ENCODE assay signal across 29 mouse cellular contexts in the genomic region with DNA sequence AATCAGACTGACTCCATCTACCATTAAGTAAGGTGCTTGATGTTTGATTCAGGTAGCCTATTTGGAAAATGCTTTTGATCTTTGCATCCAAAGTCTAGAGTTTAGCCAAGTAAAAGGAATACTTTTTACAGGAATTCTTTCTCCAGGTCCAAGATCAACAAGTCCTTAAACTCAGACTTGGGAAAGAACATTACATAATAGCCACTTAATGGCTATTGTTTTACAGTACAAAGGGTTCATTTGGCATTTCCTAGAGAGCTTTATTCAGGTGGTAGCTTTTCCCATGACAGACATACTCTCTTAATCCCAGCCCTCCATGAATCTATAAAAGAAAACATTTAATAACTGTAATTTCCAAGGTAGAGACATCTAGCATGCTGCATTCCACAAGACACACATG.
DNase-seq lines count a peak whose midpoint lies in the region; ATAC-seq and TF ChIP-seq lines count a peak whose summit lies in the region.
"Had no signal": no experiment of that assay in that cellular context is flagged by ENCODE, and none has a peak within 500 bp of the region (broad histone marks: within the 10 kb centered on the region; RNA-seq: fewer than 3 reads in every experiment).

No protein-coding gene starts in this region.

- no peaks in the 10 kb centered on the region for H3K9me3 ChIP-seq in heart, embryonic 15.5 days (replicated peaks)
- H3K9me3 ChIP-seq in liver, postnatal 0 days (ENCODE audit: low read length), result no peaks in the 10 kb centered on the region
- H3K9me3 ChIP-seq: embryonic facial prominence, embryonic 10.5 days; embryonic facial prominence, embryonic 15.5 days; forebrain, embryonic 13.5 days; heart, embryonic 13.5 days; liver, embryonic 13.5 days; megakaryocyte, embryonic 14.5 days; neural tube, embryonic 12.5 days had no signal

- no peak for TF ChIP-seq EP300 in liver, postnatal 0 days (IDR thresholded peaks at IDR 0.05; ENCODE audit: low read depth)

- TF ChIP-seq CTCF in liver, adult 2 months (IDR thresholded peaks at IDR 0.05; ENCODE audit: low read depth, low read length), result no peak
- TF ChIP-seq CTCF in liver, postnatal 0 days (IDR thresholded peaks at IDR 0.05; ENCODE audit: low read depth), result no peak

- H3K36me3 ChIP-seq in heart, embryonic 15.5 days, result no peaks in the 10 kb centered on the region
- H3K36me3 ChIP-seq in liver, adult 2 months (ENCODE audit: control insufficient read depth, insufficient read depth, low read length), result no peaks in the 10 kb centered on the region
- H3K36me3 ChIP-seq in liver, postnatal 0 days (replicated peaks; ENCODE audit: insufficient read depth, low read length), result no peaks in the 10 kb centered on the region
- H3K36me3 ChIP-seq in myocyte (ENCODE audit: control insufficient read depth, insufficient read depth), result no peaks in the 10 kb centered on the region
- H3K36me3 ChIP-seq: embryonic facial prominence, embryonic 10.5 days; embryonic facial prominence, embryonic 15.5 days; heart, embryonic 13.5 days; liver, embryonic 13.5 days; neural tube, embryonic 12.5 days had no signal

- peaks cover 80% of the 10 kb centered on the region for H3K4me1 ChIP-seq in heart, embryonic 15.5 days (replicated peaks)
- peaks cover 3% of the 10 kb centered on the region; the same call in 1 of the 2 replicates for H3K4me1 ChIP-seq in liver, adult 2 months (ENCODE audit: control insufficient read depth, insufficient read depth, low read length)
- H3K4me1 ChIP-seq in liver, postnatal 0 days (ENCODE audit: insufficient read depth), result peaks cover 18% of the 10 kb centered on the region

- no peak overlapping the region for H3K4me2 ChIP-seq in heart, embryonic 15.5 days
- no peak overlapping the region for H3K4me2 ChIP-seq in liver, postnatal 0 days (ENCODE audit: low read depth, low read length)
- H3K4me2 ChIP-seq in myocyte (ENCODE audit: low read depth), result peak overlapping the region; percentile 65
- H3K4me2 ChIP-seq: embryonic facial prominence, embryonic 15.5 days; forebrain, embryonic 13.5 days; heart, embryonic 13.5 days; liver, embryonic 13.5 days; lung, embryonic 14.5 days; neural tube, embryonic 12.5 days had no signal

- 0 out of 2 replicates have a peak overlapping the region, but pooled peaks have one; percentile 33 for H3K27ac ChIP-seq in heart, embryonic 15.5 days
- no peak overlapping the region for H3K27ac ChIP-seq in liver, adult 2 months (replicated peaks; ENCODE audit: insufficient read depth, low read depth, low read length)
- H3K27ac ChIP-seq in liver, postnatal 0 days (ENCODE audit: low read depth), result no peak overlapping the region
- H3K27ac ChIP-seq: embryonic facial prominence, embryonic 10.5 days; embryonic facial prominence, embryonic 15.5 days; forebrain, embryonic 13.5 days; heart, embryonic 13.5 days; kidney, postnatal 0 days; liver, embryonic 13.5 days; neural tube, embryonic 12.5 days had no signal

- no peak overlapping the region for H3K4me3 ChIP-seq in heart, embryonic 15.5 days
- no peak overlapping the region for H3K4me3 ChIP-seq in liver, adult 2 months (ENCODE audit: insufficient read depth, low read depth, low read length)
- no peak overlapping the region for H3K4me3 ChIP-seq in liver, postnatal 0 days (ENCODE audit: low read depth, low read length)
- H3K4me3 ChIP-seq in myocyte, result no peak overlapping the region
- H3K4me3 ChIP-seq: embryonic facial prominence, embryonic 10.5 days; embryonic facial prominence, embryonic 15.5 days; forebrain, embryonic 13.5 days; heart, embryonic 13.5 days; liver, embryonic 13.5 days; neural tube, embryonic 12.5 days had no signal

- no peak for ATAC-seq in heart, embryonic 15.5 days (replicated peaks; ENCODE audit: insufficient number of reproducible peaks, insufficient read depth, low FRiP score, low read depth)
- no peak for ATAC-seq in liver, postnatal 0 days
- ATAC-seq: forebrain, embryonic 13.5 days; hindbrain, embryonic 16.5 days had no signal

- H3K9ac ChIP-seq in heart, embryonic 15.5 days, result no peak overlapping the region
- no peak overlapping the region for H3K9ac ChIP-seq in liver, adult 2 months (ENCODE audit: low read depth, low read length)
- no peak overlapping the region for H3K9ac ChIP-seq in liver, postnatal 0 days (replicated peaks)
- H3K9ac ChIP-seq: embryonic facial prominence, embryonic 15.5 days; forebrain, embryonic 13.5 days; heart, embryonic 13.5 days; liver, embryonic 13.5 days; lung, embryonic 14.5 days; neural tube, embryonic 12.5 days had no signal

- DNase-seq in heart, adult 9 months (ENCODE audit: low spot score in 2 of 2), result no peak
- peak; percentile 27 for DNase-seq in liver, adult 2 months (ENCODE audit: extremely low read depth, low read depth, low spot score)
- DNase-seq in liver, postnatal 0 days, result no peak
- peak; percentile 46 for DNase-seq in ZHBTc4 (ENCODE audit: low read depth, low spot score)
- DNase-seq in cerebellum, postnatal 10 days, result no peak
- DNase-seq: adrenal gland, postnatal 25 days; cerebellum, adult 18-20 months; cerebellum, postnatal 14 days; gastrocnemius, postnatal 14 days; heart, adult 18-20 months; heart, postnatal 14 days; kidney, adult 18-20 months; left cerebral cortex, postnatal 4 days; liver, embryonic 13.5 days; lung, embryonic 14.5 days; lung, postnatal 4 days; right cerebral cortex, postnatal 4 days; thymus, adult 2 months; thymus, postnatal 36 days had no signal

- no peaks in the 10 kb centered on the region for H3K27me3 ChIP-seq in heart, embryonic 15.5 days
- no peaks in the 10 kb centered on the region for H3K27me3 ChIP-seq in liver, adult 2 months (ENCODE audit: control insufficient read depth, insufficient read depth, low read length)
- no peaks in the 10 kb centered on the region for H3K27me3 ChIP-seq in liver, postnatal 0 days (ENCODE audit: insufficient read depth, low read length)
- H3K27me3 ChIP-seq in myocyte (ENCODE audit: control insufficient read depth, insufficient read depth, insufficient read length), result no peaks in the 10 kb centered on the region
- H3K27me3 ChIP-seq: embryonic facial prominence, embryonic 15.5 days; forebrain, embryonic 13.5 days; heart, embryonic 13.5 days; liver, embryonic 13.5 days; megakaryocyte, embryonic 14.5 days; neural tube, embryonic 12.5 days had no signal

- no peak for TF ChIP-seq POLR2A in liver, adult 2 months (IDR thresholded peaks at IDR 0.05; ENCODE audit: extremely low read depth, insufficient read depth, low read length)
- no peak for TF ChIP-seq POLR2A in myocyte (IDR thresholded peaks at IDR 0.05; ENCODE audit: insufficient read length, low read depth)

- H3K79me2 ChIP-seq in liver, adult 2 months (ENCODE audit: control insufficient read depth, insufficient read depth, low read length), result peaks cover 25% of the 10 kb centered on the region; the same call in 1 of the 2 replicates
- peaks cover 77% of the 10 kb centered on the region for H3K79me2 ChIP-seq in myocyte (ENCODE audit: control insufficient read depth, insufficient read depth)

- H3ac ChIP-seq in myocyte (ENCODE audit: control insufficient read depth, insufficient read length), result no peak overlapping the region

TF ChIP-seq in myocyte, 11 proteins besides CTCF, POLR2A, EP300 and RAD21:
- TF ChIP-seq E2F4 (IDR thresholded peaks at IDR 0.05; ENCODE audit: insufficient read depth), result no peak
- no peak for TF ChIP-seq SRF (IDR thresholded peaks at IDR 0.05; ENCODE audit: control insufficient read depth, insufficient read length, low read depth)
- no peak for TF ChIP-seq MYOD1 (IDR thresholded peaks at IDR 0.05; ENCODE audit: control insufficient read depth in 1 of 3, insufficient read length in 2 of 3, low read depth in 2 of 3)
- no peak for TF ChIP-seq MYOG (IDR thresholded peaks at IDR 0.05; ENCODE audit: control insufficient read depth in 1 of 3, insufficient read depth in 1 of 3, insufficient read length in 2 of 3, low read depth in 2 of 3)
- no peak for TF ChIP-seq TCF3 (IDR thresholded peaks at IDR 0.05; ENCODE audit: insufficient read length, low read depth)
- no peak for TF ChIP-seq TCF12 (IDR thresholded peaks at IDR 0.05; ENCODE audit: insufficient read depth, poor library complexity, severe bottlenecking)
- TF ChIP-seq REST (IDR thresholded peaks at IDR 0.05; ENCODE audit: insufficient read depth, insufficient read length), result no peak
- TF ChIP-seq POLR2AphosphoS2 (IDR thresholded peaks at IDR 0.05; ENCODE audit: insufficient read length, low read depth), result no peak
TF ChIP-seq in myocyte: peak in this region for 0.

Comparison
In these comparisons a context has a peak if more than half of its experiments do, and no peak if none do; other contexts are left out.
1. DNase-seq: peak in liver, adult 2 months (single experiment) and ZHBTc4 (single experiment); none in heart, adult 9 months (0 of 2), liver, postnatal 0 days (single experiment) and cerebellum, postnatal 10 days (0 of 2).